Mouse (Mus musculus): ENCODE measurements around the gene Ptrh2. TPM values are rescaled to one million over a fixed set of nuclear protein-coding genes. Genes with fewer than 3 reads are reported as not detected.
A peak's percentile ranks its signal among the peaks of the same experiment; 100 is the strongest.

Gene Ptrh2
- polyA plus RNA-seq, 1 experiment from 2014 or later, result 28.2 TPM

DNA sequence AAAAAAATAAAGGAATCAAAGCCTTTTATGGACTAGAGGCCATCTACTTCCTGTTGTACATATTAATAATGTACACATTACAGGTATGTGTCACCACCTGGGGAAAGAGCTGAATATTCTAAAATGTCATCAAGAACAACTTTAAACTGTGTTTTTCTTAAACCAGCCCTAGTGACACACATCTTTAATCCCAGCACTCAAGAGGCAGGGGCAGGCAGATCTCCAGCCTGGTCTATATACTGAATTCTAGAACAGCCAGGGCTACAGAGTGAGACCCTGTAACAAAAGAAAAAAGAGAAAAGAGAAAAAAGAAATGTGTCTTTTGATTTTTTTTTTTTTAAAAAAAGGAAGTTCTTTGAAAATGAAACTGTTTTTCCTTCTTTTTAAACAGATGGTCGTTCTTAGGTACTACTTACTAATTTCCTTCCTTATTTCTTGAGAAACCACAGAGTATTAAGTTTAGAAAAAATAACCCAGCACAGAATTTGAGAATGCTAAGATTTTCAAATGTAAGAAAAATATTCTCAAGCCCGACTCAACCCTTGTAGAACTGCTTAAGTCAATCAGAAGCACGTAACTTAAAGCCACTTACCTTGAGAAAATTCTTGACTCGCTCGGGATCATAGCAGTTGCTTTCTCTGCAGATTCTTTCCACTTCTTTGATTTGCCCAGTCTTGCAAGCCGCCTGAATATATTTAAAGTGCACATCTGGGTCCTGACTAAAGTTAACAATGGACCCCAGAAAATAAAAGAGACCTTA is 33.7 kb downstream of the Ptrh2 start:
- 91% methylated on average over 6 of the region's 6 CpGs for WGBS
- H3K36me3 ChIP-seq (ENCODE audit: control insufficient read depth, insufficient read depth, low read length), result peaks cover 3% of the 10 kb centered on the region; the same call in 1 of the 2 replicates

DNA sequence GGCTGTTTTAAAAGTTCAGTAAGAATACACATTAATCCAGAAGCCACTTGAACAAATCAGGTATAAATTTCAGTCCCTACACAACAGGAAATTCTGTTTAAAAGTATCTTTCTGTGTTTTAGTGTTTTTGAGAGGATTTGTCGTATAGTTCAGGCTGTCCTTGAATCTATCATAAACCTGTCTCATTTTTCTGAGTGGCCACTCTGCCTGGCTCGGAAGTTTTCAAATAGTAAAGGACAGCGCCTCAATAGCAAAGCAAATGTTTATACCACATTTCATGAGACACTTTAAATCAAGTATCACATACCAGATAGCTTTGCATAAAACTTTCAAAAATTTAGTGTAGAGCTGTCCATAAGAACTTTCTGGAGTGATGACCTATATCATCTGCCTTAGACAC is 34.6 kb downstream of the Ptrh2 start:
- no peak overlapping the region for H3K27ac ChIP-seq (ENCODE audit: low read length)
- peaks cover 3% of the 10 kb centered on the region; the same call in 1 of the 2 replicates for H3K36me3 ChIP-seq (ENCODE audit: control insufficient read depth, insufficient read depth, low read length)
- 79% methylated on average over 3 of the region's 3 CpGs for WGBS

More for the DNA sequence above, 33.7 kb downstream of the Ptrh2 start:
- Histone ChIP-seq H3K27me3 (replicated peaks; ENCODE audit: control insufficient read depth, insufficient read depth, low read length) (no peaks in the 10 kb centered on the region), H3K27ac (ENCODE audit: low read length) (no peak overlapping the region), H3K4me3 (ENCODE audit: low read length) (no peak overlapping the region), H3K4me1 (ENCODE audit: control insufficient read depth, insufficient read depth, low read length) (no peaks in the 10 kb centered on the region), H3K9ac (ENCODE audit: low read depth, low read length) (no peak overlapping the region), H3K4me2 (ENCODE audit: low read depth, low read length) (no peak overlapping the region), H3K9me3 (ENCODE audit: control insufficient read depth, low read length) (no peaks in the 10 kb centered on the region)
- no peak for ATAC-seq

DNA sequence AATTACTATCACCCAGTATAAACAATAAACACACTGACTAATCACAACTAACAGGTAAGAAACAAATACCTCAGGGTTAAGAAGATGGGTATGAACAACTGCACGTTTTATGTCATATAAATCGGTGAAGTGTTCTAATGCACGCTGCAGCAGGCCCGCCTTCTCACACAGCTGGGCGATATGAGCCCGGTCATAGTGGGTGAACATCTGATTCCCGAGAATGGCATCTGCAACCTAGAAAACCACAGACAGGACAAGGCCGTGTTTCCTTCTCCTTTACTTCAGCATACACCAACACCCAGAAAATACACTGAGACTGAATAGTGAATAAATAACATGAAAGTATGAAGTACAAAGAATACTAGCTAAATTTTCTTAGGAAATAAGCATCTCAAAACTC is 35.6 kb downstream of the Ptrh2 start:
- H3K27ac ChIP-seq (ENCODE audit: low read length), result no peak overlapping the region
- WGBS, result 91% methylated on average over 8 of the region's 8 CpGs
- peaks cover 3% of the 10 kb centered on the region; the same call in 1 of the 2 replicates for H3K36me3 ChIP-seq (ENCODE audit: control insufficient read depth, insufficient read depth, low read length)

More for the DNA sequence above, 34.6 kb downstream of the Ptrh2 start:
- Histone ChIP-seq H3K9me3 (ENCODE audit: control insufficient read depth, low read length) (no peaks in the 10 kb centered on the region), H3K4me1 (ENCODE audit: control insufficient read depth, insufficient read depth, low read length) (no peaks in the 10 kb centered on the region), H3K4me3 (ENCODE audit: low read length) (no peak overlapping the region), H3K27me3 (replicated peaks; ENCODE audit: control insufficient read depth, insufficient read depth, low read length) (no peaks in the 10 kb centered on the region), H3K9ac (ENCODE audit: low read depth, low read length) (no peak overlapping the region), H3K4me2 (ENCODE audit: low read depth, low read length) (no peak overlapping the region)
- no peak for ATAC-seq

DNA sequence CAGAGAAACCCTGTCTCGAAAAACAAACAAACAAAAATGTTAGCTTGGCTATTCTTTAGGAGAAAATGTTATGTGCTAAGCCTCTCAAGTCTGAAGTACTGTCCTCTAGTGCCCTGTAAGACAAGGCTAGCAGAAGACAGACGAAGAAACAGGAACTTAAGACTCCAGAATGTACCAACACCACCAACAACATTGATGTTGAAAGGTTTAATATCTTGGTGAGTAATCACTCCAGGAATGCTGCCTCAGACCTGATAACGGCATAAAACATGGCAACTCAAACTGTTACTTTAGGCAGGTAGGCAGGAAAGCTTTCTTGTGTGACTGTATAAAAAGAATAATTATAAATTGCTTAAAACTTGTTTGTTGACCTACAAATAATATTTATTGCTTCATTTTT is 40.2 kb downstream of the Ptrh2 start:
- no peaks in the 10 kb centered on the region for H3K27me3 ChIP-seq (replicated peaks; ENCODE audit: control insufficient read depth, insufficient read depth, low read length)
- WGBS, result 87% methylated on average over 3 of the region's 3 CpGs
- H3K4me2 ChIP-seq (ENCODE audit: low read depth, low read length), result no peak overlapping the region
- H3K36me3 ChIP-seq (ENCODE audit: control insufficient read depth, insufficient read depth, low read length), result peaks cover 6% of the 10 kb centered on the region
- no peak overlapping the region for H3K9ac ChIP-seq (ENCODE audit: low read depth, low read length)
- H3K4me1 ChIP-seq (ENCODE audit: control insufficient read depth, insufficient read depth, low read length), result no peaks in the 10 kb centered on the region
- H3K4me3 ChIP-seq (ENCODE audit: low read length), result no peak overlapping the region
- no peak for ATAC-seq
- no peak overlapping the region for H3K27ac ChIP-seq (ENCODE audit: low read length)
- H3K9me3 ChIP-seq (ENCODE audit: control insufficient read depth, low read length), result no peaks in the 10 kb centered on the region

More for the DNA sequence above, 35.6 kb downstream of the Ptrh2 start:
- no peaks in the 10 kb centered on the region for H3K27me3 ChIP-seq (replicated peaks; ENCODE audit: control insufficient read depth, insufficient read depth, low read length)
- no peak overlapping the region for H3K9ac ChIP-seq (ENCODE audit: low read depth, low read length)
- H3K4me1 ChIP-seq (ENCODE audit: control insufficient read depth, insufficient read depth, low read length), result no peaks in the 10 kb centered on the region
- ATAC-seq, result no peak
- H3K4me2 ChIP-seq (ENCODE audit: low read depth, low read length), result no peak overlapping the region
- no peaks in the 10 kb centered on the region for H3K9me3 ChIP-seq (ENCODE audit: control insufficient read depth, low read length)
- H3K4me3 ChIP-seq (ENCODE audit: low read length), result no peak overlapping the region

DNA sequence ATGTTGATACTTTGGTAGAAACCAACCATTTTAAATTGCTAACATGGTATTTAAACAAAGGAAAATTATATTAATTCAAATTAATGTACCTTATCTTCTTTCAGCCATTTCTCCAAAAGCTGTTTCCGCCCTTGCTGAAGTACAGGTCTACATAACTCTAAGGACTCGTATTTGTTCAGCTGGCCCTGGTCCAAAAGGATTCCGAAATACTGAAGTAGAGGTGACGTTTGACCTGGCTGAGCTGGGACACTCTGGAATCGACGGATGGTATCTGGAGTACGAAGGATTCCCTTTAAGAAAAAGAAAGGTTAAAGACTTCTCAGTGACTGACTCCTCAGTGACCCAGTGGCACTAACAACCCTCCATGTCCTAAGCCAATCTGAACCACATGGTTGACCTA is 41.2 kb downstream of the Ptrh2 start:
- H3K36me3 ChIP-seq (ENCODE audit: control insufficient read depth, insufficient read depth, low read length), result peaks cover 6% of the 10 kb centered on the region

DNA sequence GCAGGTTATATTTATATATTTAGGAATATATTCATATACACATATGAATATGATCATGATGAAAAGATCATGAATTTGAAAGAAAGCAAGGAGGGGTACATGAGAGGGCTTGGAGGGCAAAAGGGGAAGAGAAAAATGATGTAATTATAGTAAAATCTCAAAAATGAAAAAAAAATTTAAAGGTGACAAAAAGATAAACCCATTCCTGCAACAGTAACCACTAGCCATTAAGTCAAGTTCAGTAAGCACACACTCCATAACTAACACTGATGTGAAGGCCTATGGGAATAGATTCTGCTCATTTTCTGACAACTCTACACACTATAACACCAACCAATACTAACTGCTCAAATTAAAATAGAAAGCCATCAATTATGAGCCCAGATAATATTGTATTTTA is 41.8 kb downstream of the Ptrh2 start:
- Histone ChIP-seq H3K9ac (ENCODE audit: low read depth, low read length) (no peak overlapping the region), H3K9me3 (ENCODE audit: control insufficient read depth, low read length) (no peaks in the 10 kb centered on the region), H3K4me3 (ENCODE audit: low read length) (no peak overlapping the region), H3K27me3 (replicated peaks; ENCODE audit: control insufficient read depth, insufficient read depth, low read length) (no peaks in the 10 kb centered on the region), H3K4me1 (ENCODE audit: control insufficient read depth, insufficient read depth, low read length) (no peaks in the 10 kb centered on the region), H3K36me3 (ENCODE audit: control insufficient read depth, insufficient read depth, low read length) (peaks cover 4% of the 10 kb centered on the region), H3K4me2 (ENCODE audit: low read depth, low read length) (no peak overlapping the region), H3K27ac (ENCODE audit: low read length) (no peak overlapping the region)
- no peak for ATAC-seq

More for the DNA sequence above, 41.2 kb downstream of the Ptrh2 start:
- no peak overlapping the region for H3K4me2 ChIP-seq (ENCODE audit: low read depth, low read length)
- WGBS, result 88% methylated on average over 7 of the region's 7 CpGs
- no peak overlapping the region for H3K4me3 ChIP-seq (ENCODE audit: low read length)
- no peaks in the 10 kb centered on the region for H3K27me3 ChIP-seq (replicated peaks; ENCODE audit: control insufficient read depth, insufficient read depth, low read length)
- H3K4me1 ChIP-seq (ENCODE audit: control insufficient read depth, insufficient read depth, low read length), result no peaks in the 10 kb centered on the region
- no peak overlapping the region for H3K27ac ChIP-seq (ENCODE audit: low read length)
- H3K9me3 ChIP-seq (ENCODE audit: control insufficient read depth, low read length), result no peaks in the 10 kb centered on the region
- ATAC-seq, result no peak
- H3K9ac ChIP-seq (ENCODE audit: low read depth, low read length), result no peak overlapping the region

DNA sequence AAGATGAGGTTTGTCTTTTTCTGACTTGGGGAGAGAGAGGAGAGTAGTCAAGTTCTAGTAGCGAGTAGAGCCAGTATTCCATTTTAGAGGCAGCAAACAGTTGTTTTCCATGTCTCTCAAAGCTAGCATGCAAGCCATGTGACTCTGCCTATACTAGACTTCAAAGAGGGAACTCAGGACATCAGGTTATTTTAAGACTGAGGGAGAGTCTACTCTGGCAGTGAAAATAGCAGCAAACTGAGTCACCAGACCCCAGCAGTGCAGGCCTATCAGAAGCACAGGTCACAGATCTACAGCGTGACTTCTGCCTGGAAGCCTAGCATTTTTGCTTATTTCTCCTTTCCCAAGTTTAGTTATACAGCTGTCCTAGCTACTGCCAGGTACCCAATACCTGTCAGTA is 47.7 kb downstream of the Ptrh2 start:
- Histone ChIP-seq H3K27me3 (replicated peaks; ENCODE audit: control insufficient read depth, insufficient read depth, low read length) (no peaks in the 10 kb centered on the region), H3K27ac (ENCODE audit: low read length) (no peak overlapping the region), H3K4me1 (ENCODE audit: control insufficient read depth, insufficient read depth, low read length) (peaks cover 3% of the 10 kb centered on the region; the same call in 1 of the 2 replicates), H3K9me3 (ENCODE audit: control insufficient read depth, low read length) (no peaks in the 10 kb centered on the region), H3K4me3 (ENCODE audit: low read length) (no peak overlapping the region), H3K9ac (ENCODE audit: low read depth, low read length) (no peak overlapping the region), H3K36me3 (ENCODE audit: control insufficient read depth, insufficient read depth, low read length) (peaks cover 11% of the 10 kb centered on the region), H3K4me2 (ENCODE audit: low read depth, low read length) (no peak overlapping the region)
- ATAC-seq, result no peak
- WGBS, result 89% methylated on average over 2 of the region's 2 CpGs

DNA sequence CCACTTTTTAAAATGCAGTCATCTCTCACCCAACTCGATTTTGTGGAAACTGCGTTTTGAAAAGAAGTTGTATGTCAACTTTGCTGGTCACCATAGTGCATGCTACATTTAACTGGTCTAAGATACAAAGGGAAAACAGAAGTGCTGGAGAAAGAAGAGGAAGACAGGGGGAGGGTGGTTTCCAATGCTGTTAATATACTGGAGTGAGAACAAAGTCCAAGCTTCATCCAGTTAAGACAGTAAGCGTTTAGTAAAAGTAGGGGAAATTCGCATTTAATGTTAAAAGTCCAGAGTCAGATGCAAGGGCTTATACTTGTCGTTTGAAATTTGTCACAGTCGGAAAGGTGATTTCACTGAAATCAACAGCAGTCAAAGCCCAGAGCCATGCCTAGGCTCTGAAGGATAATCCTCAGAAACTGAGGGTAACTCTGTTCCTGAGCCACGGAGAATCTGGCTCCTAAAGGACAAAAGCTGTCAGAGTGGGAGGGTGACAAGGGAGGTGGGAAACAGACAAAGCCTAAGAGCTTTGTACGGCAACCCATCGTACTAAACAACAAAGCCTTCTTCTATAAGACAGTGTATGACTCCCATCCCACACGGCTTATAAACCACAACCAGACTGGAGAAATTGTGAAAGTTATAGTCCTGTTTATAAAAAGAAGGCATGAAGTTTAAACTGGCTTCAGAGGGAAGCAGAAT is 50.6 kb downstream of the Ptrh2 start:
- Histone ChIP-seq H3K4me3 (ENCODE audit: low read length) (no peak overlapping the region), H3K9me3 (ENCODE audit: control insufficient read depth, low read length) (no peaks in the 10 kb centered on the region), H3K27me3 (replicated peaks; ENCODE audit: control insufficient read depth, insufficient read depth, low read length) (no peaks in the 10 kb centered on the region), H3K4me1 (ENCODE audit: control insufficient read depth, insufficient read depth, low read length) (peaks cover 5% of the 10 kb centered on the region), H3K36me3 (ENCODE audit: control insufficient read depth, insufficient read depth, low read length) (peaks cover 8% of the 10 kb centered on the region), H3K9ac (ENCODE audit: low read depth, low read length) (0 out of 2 replicates have a peak overlapping the region, but pooled peaks have one; percentile 19), H3K4me2 (ENCODE audit: low read depth, low read length) (no peak overlapping the region), H3K27ac (ENCODE audit: low read length) (no peak overlapping the region)
- no peak for ATAC-seq
- WGBS, result 74% methylated on average over 10 of the region's 10 CpGs

DNA sequence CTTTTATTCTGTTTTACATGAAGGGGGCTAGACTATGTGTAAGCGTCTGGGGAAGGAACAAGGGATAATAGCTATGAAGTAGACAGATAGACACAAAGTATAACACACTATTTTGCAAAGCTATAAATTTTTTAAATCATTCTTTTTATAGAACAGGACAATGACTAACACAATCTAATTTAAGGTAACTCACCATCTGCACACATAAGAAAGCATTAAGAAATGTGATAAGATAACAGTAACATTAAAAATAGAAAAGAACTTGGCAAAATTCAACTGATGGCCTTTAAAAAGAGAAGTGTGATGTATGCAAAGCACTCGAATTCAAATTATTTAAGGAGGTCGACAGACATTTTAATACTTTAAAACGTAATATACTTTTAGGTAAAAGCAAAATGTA is 51.2 kb downstream of the Ptrh2 start:
- H3K4me1 ChIP-seq (ENCODE audit: control insufficient read depth, insufficient read depth, low read length), result peaks cover 5% of the 10 kb centered on the region
- no peaks in the 10 kb centered on the region for H3K9me3 ChIP-seq (ENCODE audit: control insufficient read depth, low read length)
- ATAC-seq, result no peak
- H3K27ac ChIP-seq (ENCODE audit: low read length), result no peak overlapping the region
- peaks cover 8% of the 10 kb centered on the region for H3K36me3 ChIP-seq (ENCODE audit: control insufficient read depth, insufficient read depth, low read length)
- no peak overlapping the region for H3K9ac ChIP-seq (ENCODE audit: low read depth, low read length)
- no peak overlapping the region for H3K4me3 ChIP-seq (ENCODE audit: low read length)
- no peaks in the 10 kb centered on the region for H3K27me3 ChIP-seq (replicated peaks; ENCODE audit: control insufficient read depth, insufficient read depth, low read length)
- 90% methylated on average over 4 of the region's 4 CpGs for WGBS
- H3K4me2 ChIP-seq (ENCODE audit: low read depth, low read length), result no peak overlapping the region

Measured in intestine, embryonic 16.5 days (tissue).